In the genomic region with DNA sequence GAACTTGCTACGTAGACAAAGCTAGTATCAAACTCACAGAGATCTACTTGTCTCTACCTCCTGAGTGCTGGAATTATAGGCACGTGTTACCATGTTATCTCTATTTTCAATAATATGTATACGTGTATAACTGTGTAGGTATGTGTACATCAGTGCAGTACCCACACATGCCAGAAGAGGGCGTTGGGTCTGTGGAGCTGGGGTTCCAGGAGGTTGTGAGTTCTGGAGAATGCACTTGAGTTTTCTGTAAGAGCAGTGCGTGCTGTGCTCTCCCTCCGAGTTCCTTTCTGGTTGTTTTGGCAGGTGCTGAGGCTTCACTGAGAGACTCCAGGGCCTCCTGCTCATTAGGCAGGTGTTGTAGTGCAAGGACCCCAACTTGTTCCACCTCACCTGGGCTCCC, we compare ENCODE assay signal across 13 mouse cellular contexts. TPM values are rescaled to one million over a fixed set of nuclear protein-coding genes. Genes with fewer than 3 reads are reported as not detected.
A peak's percentile ranks its signal among the peaks of the same experiment; 100 is the strongest.
DNase-seq lines count a peak whose midpoint lies in the region; ATAC-seq and TF ChIP-seq lines count a peak whose summit lies in the region.
"Had no signal": no experiment of that assay in that cellular context is flagged by ENCODE, and none has a peak within 500 bp of the region (broad histone marks: within the 10 kb centered on the region; RNA-seq: fewer than 3 reads in every experiment).

No protein-coding gene starts in this region.

- no peak for TF ChIP-seq POLR2A in kidney, adult 2 months (IDR thresholded peaks at IDR 0.05; ENCODE audit: low read depth, low read length)

- peaks cover 27% of the 10 kb centered on the region for H3K4me1 ChIP-seq in kidney, adult 2 months (ENCODE audit: control insufficient read depth, insufficient read depth, low read length)
- H3K4me1 ChIP-seq in lung, postnatal 0 days (ENCODE audit: insufficient read depth, low read depth, low read length): 0 out of 2 replicates have a peak, but pooled peaks cover 5% of the 10 kb centered on the region
- H3K4me1 ChIP-seq in limb, embryonic 12.5 days (replicated peaks): peaks cover 37% of the 10 kb centered on the region

- no peak overlapping the region for H3K4me3 ChIP-seq in kidney, adult 2 months (ENCODE audit: insufficient read depth, low read depth, low read length)
- H3K4me3 ChIP-seq in lung, postnatal 0 days (ENCODE audit: low read depth, low read length): no peak overlapping the region
- no peak overlapping the region for H3K4me3 ChIP-seq in limb, embryonic 12.5 days (replicated peaks)
- H3K4me3 ChIP-seq: heart, embryonic 15.5 days had no signal

- H3K27me3 ChIP-seq in kidney, adult 2 months (replicated peaks; ENCODE audit: control insufficient read depth, insufficient read depth, low read length): no peaks in the 10 kb centered on the region
- no peaks in the 10 kb centered on the region for H3K27me3 ChIP-seq in lung, postnatal 0 days (replicated peaks; ENCODE audit: insufficient read depth, low read length)
- H3K27me3 ChIP-seq in limb, embryonic 12.5 days: no peaks in the 10 kb centered on the region
- H3K27me3 ChIP-seq: heart, embryonic 15.5 days had no signal

- TF ChIP-seq EP300 in lung, postnatal 0 days (IDR thresholded peaks at IDR 0.05): no peak

- 94% methylated on average over 6 of the region's 6 CpGs for WGBS in kidney, adult 2 months
- WGBS in lung, postnatal 0 days: 87% methylated on average over 6 of the region's 6 CpGs
- WGBS in limb, embryonic 12.5 days: 91% methylated on average over 6 of the region's 6 CpGs

- H3K9me3 ChIP-seq in lung, postnatal 0 days (ENCODE audit: low read length): no peaks in the 10 kb centered on the region
- 0 out of 2 replicates have a peak, but pooled peaks cover 4% of the 10 kb centered on the region for H3K9me3 ChIP-seq in limb, embryonic 12.5 days
- H3K9me3 ChIP-seq: heart, embryonic 15.5 days had no signal

- H3K4me2 ChIP-seq in lung, postnatal 0 days (replicated peaks; ENCODE audit: low read depth, low read length): no peak overlapping the region
- no peak overlapping the region for H3K4me2 ChIP-seq in limb, embryonic 12.5 days
- H3K4me2 ChIP-seq: heart, embryonic 15.5 days had no signal

- no peak overlapping the region for H3K27ac ChIP-seq in kidney, adult 2 months (ENCODE audit: insufficient read depth, low read depth, low read length)
- no peak overlapping the region for H3K27ac ChIP-seq in lung, postnatal 0 days (ENCODE audit: low read length)
- peak overlapping the region; percentile 87 for H3K27ac ChIP-seq in limb, embryonic 12.5 days

- no peak for DNase-seq in kidney, adult 2 months
- DNase-seq in kidney, adult 9 months: no peak
- no peak for DNase-seq in lung, postnatal 0 days (ENCODE audit: low spot score)
- DNase-seq in lung, postnatal 10 days: no peak
- DNase-seq in R1 (ENCODE audit: low read depth, low spot score): peak; percentile 78
- no peak for DNase-seq in spleen, postnatal 10 days (ENCODE audit: low spot score in 2 of 2)
- no peak for DNase-seq in gastrocnemius, postnatal 25 days
- DNase-seq: cerebellum, adult 9-11 months; lung, adult 18-20 months; right cerebral cortex, postnatal 4 days; thymus, adult 2 months had no signal

- no peaks in the 10 kb centered on the region for H3K36me3 ChIP-seq in kidney, adult 2 months (ENCODE audit: control insufficient read depth, insufficient read depth, low read length)
- H3K36me3 ChIP-seq in lung, postnatal 0 days (ENCODE audit: insufficient read depth, low read length): peaks cover under 1% of the 10 kb centered on the region; the same call in 1 of the 2 replicates
- peaks cover 71% of the 10 kb centered on the region for H3K36me3 ChIP-seq in limb, embryonic 12.5 days
- H3K36me3 ChIP-seq: heart, embryonic 15.5 days had no signal

- no peak overlapping the region for H3K9ac ChIP-seq in lung, postnatal 0 days (replicated peaks; ENCODE audit: low read depth)
- no peak overlapping the region for H3K9ac ChIP-seq in limb, embryonic 12.5 days (replicated peaks)
- H3K9ac ChIP-seq: heart, embryonic 15.5 days had no signal

- 0 out of 2 replicates have a peak, but pooled peaks have one; percentile 19 for TF ChIP-seq CTCF in kidney, adult 2 months (conservative IDR thresholded peaks at IDR 0.05; ENCODE audit: insufficient read depth, insufficient read length, low read depth, low read length)
- TF ChIP-seq CTCF in lung, postnatal 0 days (IDR thresholded peaks at IDR 0.05): peak; percentile 55

- ATAC-seq in lung, postnatal 0 days: no peak
- no peak for ATAC-seq in limb, embryonic 12.5 days (ENCODE audit: insufficient number of reproducible peaks, insufficient read depth, low FRiP score, low TSS enrichment, low read depth)

RNA-seq across cellular contexts. Expression of a gene that starts 17.0 kb away (rescaled TPM):
- polyA plus RNA-seq in kidney, adult 2 months (2012; rRNA removed): 157 and 166 TPM in 2 replicates
- polyA plus RNA-seq in lung, postnatal 0 days (2015; fragmentation: Nextera tagmentation; extraction: Ambion mirVana): 102 and 112 TPM in 2 replicates
- 131 and 138 TPM in 2 replicates for polyA plus RNA-seq in limb, embryonic 12.5 days (2016; fragmentation: Nextera tagmentation; extraction: Ambion mirVana)
- 10 to 100 TPM; 25.4 to 32.7 TPM for total RNA-seq in gastrocnemius, postnatal 25 days (2021)

RNA-seq across cellular contexts. Expression of a gene that starts 17.2 kb away (rescaled TPM):
- 17.5 and 19.5 TPM in 2 replicates for polyA plus RNA-seq in kidney, adult 2 months (2012; rRNA removed)
- polyA plus RNA-seq in lung, postnatal 0 days (2015; fragmentation: Nextera tagmentation; extraction: Ambion mirVana): 37.3 and 41.4 TPM in 2 replicates
- polyA plus RNA-seq in limb, embryonic 12.5 days (2016; fragmentation: Nextera tagmentation; extraction: Ambion mirVana): 77.9 and 78.4 TPM in 2 replicates
- 1 to 10 TPM; 4.0 to 4.3 TPM for total RNA-seq in gastrocnemius, postnatal 25 days (2021)

RNA-seq across cellular contexts. Expression of a gene that starts 23.8 kb away (rescaled TPM):
- 105 and 106 TPM in 2 replicates for polyA plus RNA-seq in kidney, adult 2 months (2012; rRNA removed)
- polyA plus RNA-seq in lung, postnatal 0 days (2015; fragmentation: Nextera tagmentation; extraction: Ambion mirVana): 114 and 129 TPM in 2 replicates
- polyA plus RNA-seq in limb, embryonic 12.5 days (2016; fragmentation: Nextera tagmentation; extraction: Ambion mirVana): 142 and 149 TPM in 2 replicates
- 10 to 100 TPM; 25.8 to 28.8 TPM for total RNA-seq in gastrocnemius, postnatal 25 days (2021)

RNA-seq across cellular contexts. Expression of a gene that starts 24.7 kb away (rescaled TPM):
- polyA plus RNA-seq in kidney, adult 2 months (2012; rRNA removed): 14.5 and 17.0 TPM in 2 replicates
- polyA plus RNA-seq in lung, postnatal 0 days (2015; fragmentation: Nextera tagmentation; extraction: Ambion mirVana): 56.0 and 61.9 TPM in 2 replicates
- polyA plus RNA-seq in limb, embryonic 12.5 days (2016; fragmentation: Nextera tagmentation; extraction: Ambion mirVana): 48.5 and 51.2 TPM in 2 replicates
- 1 to 10 TPM; 1.2 TPM for total RNA-seq in gastrocnemius, postnatal 25 days (2021)

RNA-seq across cellular contexts. Expression of a gene that starts 30.5 kb away (rescaled TPM):
- polyA plus RNA-seq in kidney, adult 2 months (2012; rRNA removed): 910 and 990 TPM in 2 replicates
- polyA plus RNA-seq in lung, postnatal 0 days (2015; fragmentation: Nextera tagmentation; extraction: Ambion mirVana): 344 and 430 TPM in 2 replicates
- polyA plus RNA-seq in limb, embryonic 12.5 days (2016; fragmentation: Nextera tagmentation; extraction: Ambion mirVana): 14.8 and 17.8 TPM in 2 replicates
- 1 to 10 TPM; 5.8 to 6.0 TPM for total RNA-seq in gastrocnemius, postnatal 25 days (2021)
